7 mouse cellular contexts compared by ENCODE assay signal in the genomic region with DNA sequence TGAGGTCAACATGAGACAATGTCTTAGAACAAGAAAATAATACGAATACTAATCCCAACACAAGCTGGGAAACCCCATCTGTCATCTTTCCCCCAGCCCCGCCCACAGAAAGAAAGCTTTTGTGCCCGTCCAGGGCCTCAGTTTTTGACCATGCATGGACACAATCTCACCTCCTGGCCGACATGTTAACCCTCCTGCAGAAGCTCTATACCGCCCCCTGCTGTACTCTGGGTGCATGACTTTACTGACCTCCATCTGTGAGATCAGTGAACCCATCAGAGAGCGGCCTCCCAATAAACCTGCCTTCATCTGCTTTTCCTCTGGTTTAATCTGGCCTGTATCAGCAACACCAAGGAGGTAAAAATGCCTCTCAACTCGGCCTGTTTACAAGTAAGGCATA.
DNase-seq lines count a peak whose midpoint lies in the region.

No protein-coding gene starts in this region.

- DNase-seq in right cerebral cortex, adult 18-20 months, result peak; percentile 4
- DNase-seq in right cerebral cortex, postnatal 36 days (ENCODE audit: low spot score in 2 of 2), result no peak
- peak; percentile 23 to 40 for DNase-seq in adrenal gland, postnatal 4 days (ENCODE audit: low spot score in 2 of 2)
- peak; percentile 12 for DNase-seq in forelimb bud, embryonic 11.5 days (ENCODE audit: low read depth, low spot score)
- peak; percentile 46 to 49 for DNase-seq in kidney, postnatal 4 days
- peak; percentile 18 for DNase-seq in mesoderm, embryonic 11.5 days (ENCODE audit: low read depth, low spot score)
- peak; percentile 70 for DNase-seq in thymus, postnatal 14 days

Comparison
In these comparisons a context has a peak if more than half of its experiments do, and no peak if none do; other contexts are left out.
1. DNase-seq: peak in right cerebral cortex, adult 18-20 months (single experiment), adrenal gland, postnatal 4 days (2 of 2), forelimb bud, embryonic 11.5 days (single experiment), kidney, postnatal 4 days (2 of 2), mesoderm, embryonic 11.5 days (single experiment) and thymus, postnatal 14 days (single experiment); none in right cerebral cortex, postnatal 36 days (0 of 2).